Mouse (Mus musculus) lung, postnatal 25 days (tissue): ENCODE measurements around the gene Dnaic2.
A peak's percentile ranks its signal among the peaks of the same experiment; 100 is the strongest.

Experiments
- DNase-seq: peaks from one replicate; pipeline ENCODE4 v3.0.0; 2022; ENCODE audit warnings: low spot score

Dnaic2 gene

DNA sequence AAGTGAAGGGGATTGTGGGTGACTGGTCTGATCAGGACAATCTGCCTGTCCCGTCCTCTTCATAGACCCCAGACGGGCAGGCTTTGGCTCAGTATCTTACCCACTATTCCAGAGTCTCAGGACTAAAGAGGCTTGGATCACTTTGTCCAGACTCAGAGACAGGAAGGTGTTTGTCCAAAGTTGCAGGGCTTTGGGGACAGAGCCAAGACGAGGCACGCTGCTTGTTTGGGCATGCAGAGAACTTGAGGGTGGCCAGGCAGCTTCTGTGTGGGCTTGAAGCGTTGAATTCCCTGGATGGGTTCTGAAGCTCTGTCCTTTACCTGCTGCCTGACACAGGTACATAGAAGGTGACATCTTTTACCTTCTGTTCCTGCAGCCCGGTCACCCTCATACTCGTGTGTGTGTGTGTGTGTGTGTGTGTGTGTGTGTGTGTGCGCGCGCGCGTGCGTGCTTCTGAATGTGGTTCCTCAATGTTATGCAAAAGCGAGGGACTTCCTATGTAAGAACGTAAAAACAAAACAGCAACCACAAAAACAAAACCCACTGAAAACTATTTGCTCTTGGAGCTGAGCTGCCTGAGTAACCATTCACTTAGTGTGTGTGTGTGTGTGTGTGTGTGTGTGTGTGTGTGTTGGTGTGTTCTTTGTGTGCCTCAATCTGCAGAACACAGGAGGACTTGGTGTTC lies 24.8 kb upstream of the Dnaic2 start:
- DNase-seq: no peak

DNA sequence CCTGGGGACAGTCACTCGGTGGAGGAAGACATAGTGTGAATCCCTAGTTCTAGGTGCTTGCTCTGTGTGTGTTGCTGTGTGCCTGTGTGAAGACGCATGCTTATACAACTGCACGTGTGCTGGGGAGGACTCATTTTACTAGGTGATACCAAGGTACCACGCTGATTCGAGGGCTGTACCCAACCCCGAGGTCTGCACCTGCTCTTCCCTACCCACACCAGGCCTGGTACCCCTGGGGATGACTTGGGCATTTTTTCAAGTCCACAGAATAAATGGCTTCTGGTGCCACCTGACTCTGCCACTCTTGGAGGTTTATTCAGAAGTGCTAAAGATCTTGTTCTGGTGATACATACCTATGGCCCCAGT lies 24.2 kb upstream of the Dnaic2 start:
- no peak for DNase-seq

DNA sequence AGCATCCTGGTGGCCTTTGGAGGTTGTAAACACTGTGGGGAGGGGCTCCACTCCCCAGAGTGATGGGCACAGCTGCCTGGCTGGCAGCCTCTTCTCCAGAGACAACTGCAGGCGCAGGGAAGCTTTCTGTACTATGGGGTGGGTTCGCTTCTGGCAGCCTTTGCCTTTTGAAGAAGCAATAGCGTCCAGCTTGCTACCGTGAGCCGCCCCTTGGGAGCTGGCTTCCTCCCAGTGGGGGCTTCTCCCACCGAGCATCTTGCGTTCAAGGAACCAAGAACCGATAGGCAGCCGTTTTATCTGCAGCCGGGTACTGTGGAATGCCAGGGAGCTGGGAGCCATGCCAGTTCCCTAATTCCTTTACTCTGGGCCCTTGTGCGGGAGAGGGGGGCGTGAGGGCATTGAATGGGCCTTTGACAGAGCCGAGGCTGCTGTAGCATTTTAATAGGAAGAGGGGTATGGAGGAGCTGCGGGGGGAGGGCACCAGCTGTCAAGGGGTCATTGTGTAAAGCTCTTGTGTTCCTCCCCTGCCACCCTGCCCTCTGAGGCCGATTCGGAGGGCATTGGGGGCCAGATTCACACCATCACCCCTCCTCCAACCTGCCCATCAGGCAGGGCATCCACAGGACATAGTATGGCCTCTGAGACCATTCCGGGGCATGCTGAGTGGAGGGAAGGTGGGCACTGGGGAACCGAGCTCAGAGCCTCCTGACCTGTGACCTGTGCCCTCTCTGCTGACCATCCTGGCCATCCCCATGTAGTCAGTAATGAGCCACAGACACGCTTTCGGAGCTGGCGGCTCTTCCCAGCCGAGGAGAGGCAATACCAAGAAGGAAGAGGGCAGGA lies 22.9 kb upstream of the Dnaic2 start:
- DNase-seq: no peak

DNA sequence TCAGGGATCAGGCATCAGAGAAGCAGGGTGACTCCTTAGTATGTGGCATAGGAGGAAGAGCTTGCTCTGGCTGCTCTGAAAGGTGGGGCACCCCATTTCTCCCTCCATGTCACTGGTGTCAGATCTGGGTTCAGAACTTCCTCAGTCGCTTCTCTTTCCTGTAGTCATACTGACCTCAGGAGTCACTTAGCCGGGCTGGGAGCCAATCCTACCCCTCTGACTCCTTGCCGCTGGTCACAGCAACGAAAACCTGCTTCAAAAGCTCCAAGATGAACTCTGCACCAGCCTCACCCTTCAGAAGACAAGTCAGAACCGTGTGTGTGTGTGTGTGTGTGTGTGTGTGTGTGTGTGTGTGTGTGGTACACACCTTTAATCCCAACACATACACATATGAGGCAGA lies 20.9 kb upstream of the Dnaic2 start:
- DNase-seq: no peak

DNA sequence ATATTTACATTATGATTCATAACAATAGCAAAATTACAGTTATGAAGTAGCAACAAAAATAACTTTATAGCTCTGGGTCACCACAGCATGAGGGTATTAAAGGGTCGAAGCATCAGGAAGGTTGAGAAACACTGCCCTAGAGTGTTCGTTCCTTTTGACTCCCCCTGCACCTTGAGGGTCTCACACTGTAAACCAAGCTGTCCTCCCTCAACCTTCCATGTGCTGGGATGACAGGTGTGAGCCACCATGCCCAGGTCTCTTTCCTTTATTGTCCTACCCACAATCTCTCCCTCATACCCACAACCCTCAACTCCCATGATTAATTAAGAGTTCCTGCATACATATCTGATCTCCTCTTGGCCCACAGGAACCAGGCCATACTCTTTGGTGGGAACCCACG lies 15.8 kb upstream of the Dnaic2 start:
- no peak for DNase-seq

DNA sequence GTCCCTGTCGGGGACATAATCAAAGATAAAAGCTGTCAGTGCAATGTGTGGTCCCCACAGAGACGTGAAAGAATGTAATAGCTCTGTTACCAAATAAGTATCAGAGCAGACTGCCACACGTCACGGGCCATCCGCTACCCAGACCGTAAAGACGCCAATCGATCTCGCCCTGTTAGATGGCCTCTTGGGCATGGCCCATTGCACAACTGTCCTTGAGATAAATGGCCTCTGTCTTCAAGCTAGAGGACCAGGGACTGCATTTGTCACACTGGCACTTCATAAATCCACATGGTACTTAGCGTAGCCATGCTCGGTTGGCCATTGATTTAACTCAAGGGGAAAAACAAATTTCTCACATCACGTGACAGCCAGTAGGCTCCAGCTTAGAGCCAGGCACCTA lies 15.3 kb upstream of the Dnaic2 start:
- no peak for DNase-seq

DNA sequence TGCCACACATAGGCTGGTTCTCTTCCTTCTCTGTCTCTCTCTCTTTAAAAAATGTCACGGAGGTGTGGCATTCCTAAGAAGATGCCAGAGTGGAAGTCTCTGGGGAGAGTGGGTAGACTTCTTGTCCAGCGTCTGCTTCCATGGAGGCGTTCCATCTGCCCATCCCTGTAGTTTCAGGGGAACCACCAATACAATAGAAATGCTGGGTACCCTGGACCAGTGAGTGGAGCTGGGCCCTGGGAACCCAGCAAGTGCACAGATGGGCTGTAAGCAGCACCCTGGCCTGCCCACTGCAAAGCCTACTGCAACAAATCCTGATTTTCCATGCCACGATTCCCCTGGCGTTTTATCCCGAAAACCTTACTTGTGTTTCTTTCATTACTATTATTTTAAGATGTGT lies 12.7 kb upstream of the Dnaic2 start:
- no peak for DNase-seq

DNA sequence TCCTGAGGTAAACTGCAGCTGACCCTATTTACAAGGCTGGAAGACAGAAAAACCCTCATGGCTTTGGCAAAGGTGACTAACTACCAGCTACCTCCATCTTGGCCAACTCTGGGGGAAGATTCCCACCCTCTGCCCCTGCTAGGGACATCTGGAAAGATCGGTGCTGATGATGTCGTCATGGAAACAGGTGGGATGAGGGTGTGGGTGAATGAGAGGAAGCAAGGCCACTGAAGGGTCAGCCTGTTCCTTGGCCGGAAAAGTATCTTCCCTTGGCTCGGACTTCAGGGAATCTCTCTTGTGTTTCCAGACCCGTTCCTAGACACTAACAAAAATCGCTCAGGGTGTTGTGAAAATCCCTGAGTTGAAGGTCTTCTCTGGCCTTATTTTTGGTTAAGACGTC lies 11.7 kb upstream of the Dnaic2 start:
- DNase-seq: no peak

DNA sequence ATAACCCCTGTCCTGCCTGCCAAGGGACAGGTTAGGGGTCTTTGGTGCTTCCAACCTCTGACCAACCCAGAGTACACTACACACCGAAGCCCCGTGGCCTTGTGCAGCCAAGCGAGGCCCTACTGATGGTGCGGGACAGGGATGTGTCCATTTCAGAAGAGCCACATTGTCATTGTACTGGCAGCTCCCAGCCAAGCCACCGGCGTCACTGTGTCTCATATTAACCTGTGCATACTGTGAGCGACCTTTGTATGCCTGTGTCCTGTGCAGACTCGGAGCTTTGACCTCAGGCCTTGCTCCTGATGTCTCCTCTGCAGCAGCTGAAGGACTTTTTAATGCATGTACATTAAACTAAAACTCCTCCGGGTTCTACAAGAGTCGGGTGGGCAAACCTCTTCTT lies 6.7 kb upstream of the Dnaic2 start:
- DNase-seq: no peak

DNA sequence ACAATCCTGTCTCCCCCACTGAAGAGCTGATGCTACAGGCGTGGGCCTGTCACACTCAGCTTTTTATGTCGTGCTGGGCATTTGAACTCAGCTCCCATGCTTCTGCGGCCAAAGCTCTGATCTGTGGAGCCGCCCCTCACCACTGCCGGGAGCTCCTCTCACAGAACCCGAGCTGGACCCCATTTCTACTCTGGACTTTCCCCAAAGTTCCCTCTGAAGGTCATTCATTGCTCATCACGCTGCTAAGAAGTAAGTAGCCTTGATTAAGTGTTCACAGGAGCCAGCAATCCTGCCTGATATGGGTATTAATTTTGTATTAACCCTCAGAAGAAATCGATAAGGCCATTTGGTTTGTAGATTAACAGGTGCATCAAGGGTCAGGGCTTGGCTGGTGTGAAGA lies 4.8 kb upstream of the Dnaic2 start:
- DNase-seq: no peak

DNA sequence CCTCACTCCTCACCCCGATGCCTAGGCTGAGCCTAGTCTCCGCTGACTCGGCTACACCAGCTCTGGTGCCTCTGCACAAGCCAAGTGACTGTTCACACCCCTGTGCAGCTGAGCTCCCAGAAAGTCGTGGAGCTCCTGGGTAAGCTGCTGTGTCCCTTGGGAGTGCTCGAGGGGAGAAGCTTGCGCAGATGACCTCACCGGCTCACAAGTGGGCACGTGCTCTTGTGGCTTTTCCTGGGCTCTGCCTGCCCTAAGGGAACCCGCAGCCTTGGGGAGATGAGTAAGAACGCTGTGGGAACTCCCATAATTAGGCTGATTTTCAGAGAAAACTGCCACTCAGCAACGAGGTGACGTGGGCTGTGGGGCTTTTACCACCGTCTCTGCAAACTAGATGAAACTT lies 4.2 kb upstream of the Dnaic2 start:
- DNase-seq: no peak

DNA sequence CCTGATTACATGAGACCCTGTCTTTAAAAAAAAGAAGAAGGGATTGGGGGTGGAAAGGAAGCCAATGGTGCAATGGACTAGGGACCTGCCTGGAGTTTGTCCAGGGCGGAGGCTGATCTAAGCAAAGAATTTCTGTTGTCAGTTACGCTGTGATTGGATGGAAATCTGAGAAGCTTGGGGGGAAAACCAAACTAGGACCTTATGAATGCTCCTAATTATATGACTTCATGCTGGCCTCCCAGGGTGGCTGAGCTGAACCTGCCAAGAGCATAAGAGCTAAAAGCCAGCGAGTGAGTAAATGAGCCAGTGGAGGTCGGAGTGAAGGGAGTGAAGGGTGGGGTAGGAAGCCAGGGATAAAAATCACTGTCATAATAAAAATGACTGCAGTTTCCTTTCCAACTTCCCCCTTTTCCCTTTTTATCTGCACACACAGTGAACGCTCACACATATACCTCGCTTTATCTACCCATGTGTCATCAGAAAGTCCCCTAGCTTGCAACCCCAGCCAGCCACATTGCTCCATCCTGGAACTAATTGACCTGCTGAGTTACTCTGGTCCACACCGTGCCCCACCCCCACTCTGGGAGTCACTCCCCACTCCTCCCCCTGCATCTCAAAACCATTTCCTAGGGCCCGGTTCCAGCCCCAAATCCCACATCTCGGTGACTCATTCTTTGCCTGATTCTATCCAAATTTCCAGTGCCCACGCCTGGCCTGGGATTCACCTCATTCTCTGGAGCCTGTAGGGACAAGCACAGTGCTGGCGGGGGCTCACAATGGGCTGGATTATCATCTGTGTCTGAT lies 2.2 kb upstream of the Dnaic2 start:
- peak; percentile 12 for DNase-seq

DNA sequence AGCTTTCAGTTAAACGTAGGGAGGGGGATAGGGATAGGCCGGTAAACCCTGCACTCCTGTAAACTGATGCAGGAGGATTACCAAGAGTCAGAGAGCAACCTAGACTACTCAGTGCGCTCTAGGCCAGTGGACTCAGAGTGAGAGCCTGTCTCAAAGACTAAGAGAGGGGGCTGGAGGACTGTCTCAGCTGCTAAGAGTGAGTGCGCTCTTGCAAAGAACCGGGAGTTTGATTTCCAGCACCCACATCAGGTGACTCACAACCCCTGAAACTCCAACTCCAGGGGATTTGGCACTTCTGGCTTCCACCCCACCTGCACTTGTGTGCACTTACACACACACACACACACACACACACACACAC lies 598 bp downstream of the Dnaic2 start:
- DNase-seq: no peak

DNA sequence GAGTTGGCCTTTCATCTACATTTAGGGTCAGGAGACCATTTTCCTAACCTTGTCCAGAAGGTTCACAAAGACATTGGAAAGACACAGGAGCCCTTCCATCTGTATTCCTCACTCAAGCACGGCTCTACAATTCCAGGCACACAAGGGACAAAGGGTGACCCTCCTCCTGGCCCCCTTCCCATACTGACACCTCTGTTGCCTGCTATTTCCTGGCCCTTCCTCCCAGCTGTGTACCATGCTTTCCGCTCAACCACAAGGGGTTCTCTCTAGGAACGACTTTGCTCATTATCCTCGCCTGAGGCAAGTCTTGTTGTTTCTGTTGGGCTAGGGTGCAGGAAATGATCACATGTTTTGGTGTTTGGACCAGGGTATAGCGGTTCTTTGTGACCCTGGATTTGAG lies 1.1 kb downstream of the Dnaic2 start:
- no peak for DNase-seq

DNA sequence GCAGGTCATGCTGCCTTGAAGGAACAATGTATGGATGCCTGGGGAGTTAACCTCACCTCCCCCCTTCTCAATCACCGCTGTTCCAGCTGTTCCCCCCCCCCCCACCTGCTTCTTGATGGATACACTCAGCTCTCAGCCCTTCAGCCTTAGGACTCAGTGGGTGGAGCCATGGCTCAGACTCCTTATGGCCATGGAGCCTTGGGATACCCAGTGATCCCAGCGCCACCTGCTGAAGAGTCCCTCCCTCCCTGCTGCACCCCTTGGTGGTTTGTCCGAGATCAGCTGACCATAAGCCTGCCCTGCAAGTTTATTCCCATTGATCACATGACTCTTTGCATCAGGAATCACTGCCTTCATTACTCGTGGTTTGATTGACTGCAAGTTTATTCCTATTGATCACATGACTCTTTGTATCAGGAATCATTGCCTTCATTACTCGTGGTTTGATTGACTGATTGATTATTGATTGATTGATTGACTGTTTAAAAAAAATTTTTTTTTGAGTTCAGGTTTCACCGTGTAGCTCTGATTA lies 2.7 kb downstream of the Dnaic2 start:
- DNase-seq: no peak

DNA sequence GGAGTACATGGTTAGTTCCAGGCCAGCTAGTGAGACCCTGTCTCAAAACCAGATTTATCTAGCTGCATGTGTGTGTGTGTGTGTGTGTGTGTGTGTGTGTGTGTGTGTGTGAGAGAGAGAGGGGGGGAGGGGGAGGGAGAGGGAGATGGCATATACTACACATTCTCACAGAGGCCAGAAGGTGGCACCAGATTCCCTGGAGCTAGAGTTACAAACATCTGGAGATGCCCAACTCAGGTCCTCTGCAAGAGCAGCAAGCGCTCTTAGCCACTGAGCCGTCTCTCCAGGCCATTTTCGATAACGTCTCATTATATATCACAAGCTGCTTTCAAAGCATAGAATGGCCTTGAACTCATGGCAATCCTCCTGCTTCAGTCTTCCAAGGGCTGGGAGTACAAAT lies 4.5 kb downstream of the Dnaic2 start:
- no peak for DNase-seq

DNA sequence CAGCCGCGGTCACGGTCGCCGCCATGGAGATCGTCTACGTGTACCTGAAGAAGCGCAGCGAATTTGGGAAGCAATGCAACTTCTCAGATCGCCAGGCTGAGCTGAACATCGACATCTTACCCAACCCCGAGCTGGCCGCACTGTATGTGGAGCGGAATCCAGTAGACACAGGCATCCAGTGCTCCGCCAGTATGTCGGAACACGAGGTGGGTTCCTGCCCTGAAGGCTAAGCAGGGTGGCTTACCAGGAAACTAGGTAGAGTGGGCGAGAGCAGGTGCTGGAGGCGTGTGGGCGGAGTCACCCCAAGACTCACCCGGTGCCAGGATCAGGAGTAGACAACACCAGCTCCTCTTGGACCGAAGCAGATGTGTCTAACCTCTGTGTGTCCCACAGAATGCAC lies 5.7 kb downstream of the Dnaic2 start:
- no peak for DNase-seq

DNA sequence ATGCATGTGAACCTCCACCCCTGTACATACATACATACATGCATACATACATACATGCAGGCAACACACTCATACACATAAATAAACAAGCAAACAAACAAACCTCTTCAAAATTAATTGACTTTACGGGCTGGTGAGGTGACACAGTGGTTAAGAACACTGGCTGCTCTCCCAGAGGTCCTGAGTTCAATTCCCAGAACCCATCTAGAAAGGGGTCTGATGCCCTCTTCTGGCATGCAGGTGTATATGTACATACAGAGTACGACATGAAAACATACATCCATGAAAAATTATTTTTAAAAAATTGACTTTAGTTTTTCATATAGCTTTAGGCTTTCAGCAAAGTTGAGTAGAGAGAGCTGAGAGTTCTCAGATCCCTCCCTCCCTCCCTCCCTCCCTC lies 8.9 kb downstream of the Dnaic2 start:
- no peak for DNase-seq

DNA sequence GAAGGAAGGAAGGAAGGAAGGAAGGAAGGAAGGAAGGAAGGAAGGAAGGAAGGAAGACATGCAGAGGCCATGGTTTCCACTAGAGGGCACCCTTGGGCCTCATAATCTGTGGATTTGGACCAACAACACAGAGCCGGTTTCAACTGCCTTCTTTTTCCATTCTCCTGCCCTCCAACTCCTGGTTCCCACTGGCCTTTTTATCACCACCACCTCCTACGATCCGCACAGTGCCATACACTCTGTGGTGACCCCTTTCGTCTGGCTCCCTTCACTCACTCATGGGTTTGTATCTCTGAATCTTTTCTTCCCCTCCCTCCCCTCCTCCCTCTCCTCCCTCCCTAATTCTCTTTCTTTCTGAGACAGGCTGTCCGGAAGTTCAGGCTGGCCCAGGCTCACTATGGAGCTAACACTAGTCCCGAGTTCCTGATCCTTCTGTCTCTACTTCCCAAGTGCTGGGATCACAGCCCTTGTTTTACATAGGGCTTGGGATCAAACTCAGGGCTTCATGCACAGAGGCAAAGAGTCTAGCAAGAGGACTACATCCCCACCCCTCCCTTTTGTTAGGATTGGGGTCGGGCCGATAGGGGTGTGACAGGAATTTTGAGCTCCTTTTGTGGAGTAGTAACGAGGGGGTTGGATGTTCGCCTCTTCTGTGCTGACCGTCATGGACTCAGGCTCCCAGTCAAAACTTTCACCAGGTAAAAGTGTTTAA lies 9.9 kb downstream of the Dnaic2 start:
- DNase-seq: no peak

DNA sequence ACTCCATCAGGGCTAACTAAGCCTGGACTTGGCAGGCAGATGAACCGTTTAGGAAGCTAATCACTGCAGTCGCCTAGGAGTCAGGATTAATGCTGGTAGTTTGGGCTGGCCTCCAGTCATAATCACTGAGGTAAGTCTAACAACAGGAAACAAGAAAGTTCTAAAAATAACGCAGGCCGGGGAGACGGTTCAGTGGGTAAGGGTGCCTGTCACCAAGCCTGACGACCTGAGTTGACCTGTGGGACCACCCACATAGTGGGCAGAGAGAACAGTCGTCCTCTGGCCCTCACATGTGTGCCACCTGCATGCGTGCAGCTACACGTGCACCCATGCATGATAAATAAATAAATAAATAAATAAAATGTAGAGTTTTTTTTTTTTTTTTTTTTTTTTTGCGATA lies 13.4 kb downstream of the Dnaic2 start:
- DNase-seq: no peak

DNA sequence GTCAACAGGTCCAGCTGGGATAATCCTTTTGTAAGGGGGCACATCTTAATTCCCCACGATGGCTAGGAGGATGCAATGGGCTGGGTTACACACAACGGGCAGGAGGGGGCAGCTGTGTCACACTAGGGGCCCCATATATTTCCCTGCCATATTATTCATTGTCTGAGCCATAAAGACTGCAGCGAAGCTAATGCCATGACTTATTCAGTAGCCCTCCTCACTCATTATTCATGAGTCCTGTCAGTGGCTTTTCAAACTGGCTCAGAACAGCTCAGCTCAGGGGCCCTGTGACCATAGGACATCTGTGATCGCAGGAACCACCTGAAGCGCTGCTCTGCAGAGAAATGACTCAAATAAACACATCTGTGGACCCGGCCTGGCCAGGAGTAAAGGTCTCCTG lies 14.2 kb downstream of the Dnaic2 start:
- DNase-seq: no peak

DNA sequence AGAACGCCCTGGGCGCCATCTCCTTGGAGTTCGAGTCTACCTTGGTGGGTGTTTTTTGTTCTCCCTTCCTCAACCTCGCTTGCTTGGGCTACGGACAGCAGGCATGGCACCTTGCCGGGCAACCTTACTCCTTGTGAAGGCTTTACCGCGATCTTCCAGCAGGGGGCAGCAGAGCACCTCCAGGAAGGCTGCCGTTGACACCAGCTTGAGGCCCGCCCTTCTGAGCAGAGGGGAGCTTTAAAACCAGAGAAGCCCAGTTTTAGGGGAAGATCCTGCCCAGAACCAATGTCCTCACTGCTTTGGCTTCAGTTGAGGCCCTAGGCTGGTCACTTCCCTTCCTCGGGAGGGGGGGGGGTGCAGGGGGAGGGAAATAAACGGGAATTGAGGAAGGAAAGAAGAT lies 17.9 kb downstream of the Dnaic2 start:
- peak; percentile 88 for DNase-seq
